Mouse (Mus musculus) spleen, postnatal 10 days (tissue): ENCODE measurements around the gene Cd68.

Experiments used
- DNase-seq, 2 experiments: peaks; one replicate each; pipeline ENCODE4 v3.0.0; 2021 to 2022; ENCODE audit warnings: low spot score in 2 of 2

Gene Cd68

GRCm38 (mm10) chr11:69695046-69695360 is 29.1 kb upstream of the Cd68 start:
- DNase-seq, result no peak

- no peak for DNase-seq
Measured at GRCm38 (mm10) chr11:69693421-69693965, 27.5 kb upstream of the Cd68 start.

GRCm38 (mm10) chr11:69692863-69693262 is 26.9 kb upstream of the Cd68 start:
- DNase-seq, result no peak

GRCm38 (mm10) chr11:69692196-69692811 is 26.4 kb upstream of the Cd68 start:
- no peak for DNase-seq

GRCm38 (mm10) chr11:69689891-69690290 is 23.9 kb upstream of the Cd68 start:
- DNase-seq, result no peak

- no peak for DNase-seq
Measured at GRCm38 (mm10) chr11:69687061-69687460, 21.1 kb upstream of the Cd68 start.

- no peak for DNase-seq
Measured at GRCm38 (mm10) chr11:69686377-69686776, 20.4 kb upstream of the Cd68 start.

GRCm38 (mm10) chr11:69685526-69686148 is 19.7 kb upstream of the Cd68 start, which contains the start of gene Tnfsf13:
Gene Tnfsf13 (minus strand): TSS chr11:69685784.
- peak in 1 of 2 experiments; percentile 45 for DNase-seq

GRCm38 (mm10) chr11:69684936-69685335 is 19.0 kb upstream of the Cd68 start:
- DNase-seq, result no peak

GRCm38 (mm10) chr11:69684128-69684745 is 18.3 kb upstream of the Cd68 start:
- no peak for DNase-seq

- no peak for DNase-seq
Measured at GRCm38 (mm10) chr11:69683576-69683975, 17.6 kb upstream of the Cd68 start.

GRCm38 (mm10) chr11:69682840-69683533 is 17.0 kb upstream of the Cd68 start:
- DNase-seq, result peak; percentile 86 to 93

GRCm38 (mm10) chr11:69682209-69682839 is 16.4 kb upstream of the Cd68 start:
- peak in 1 of 2 experiments; percentile 30 for DNase-seq

- peak; percentile 90 to 96 for DNase-seq
Measured at GRCm38 (mm10) chr11:69681314-69682208, 15.6 kb upstream of the Cd68 start, which contains the start of gene Senp3. Gene Senp3 (minus strand): TSS chr11:69682084.

- no peak for DNase-seq
Measured at GRCm38 (mm10) chr11:69680136-69680855, 14.3 kb upstream of the Cd68 start.

- no peak for DNase-seq
Measured at GRCm38 (mm10) chr11:69679144-69679543, 13.2 kb upstream of the Cd68 start.

- DNase-seq, result peak; percentile 99
Measured at GRCm38 (mm10) chr11:69672211-69672706, 6.3 kb upstream of the Cd68 start, which contains the start of gene Eif4a1. Gene Eif4a1 (minus strand): TSS chr11:69672423.

GRCm38 (mm10) chr11:69671726-69672124 is 5.8 kb upstream of the Cd68 start:
- DNase-seq, result no peak

GRCm38 (mm10) chr11:69670786-69671725 is 5.1 kb upstream of the Cd68 start:
- peak; percentile 80 to 97 for DNase-seq
